Mouse (Mus musculus) c-Kit-positive CD71-positive TER-119-negative erythroid progenitor cells, embryonic 14.5 days (primary cell): ENCODE data around the gene Cyp2j9.
"Not testable (repeated sequence)": the region's sequence is repeated elsewhere in the genome, so short reads cannot be mapped to it uniquely, and the experiment has no call there.

Source experiments
- DNase-seq: peaks from one replicate; pipeline ENCODE4 v3.0.0-alpha.2; 2013; ENCODE audit warnings: low read depth

The Cyp2j9 gene

DNA sequence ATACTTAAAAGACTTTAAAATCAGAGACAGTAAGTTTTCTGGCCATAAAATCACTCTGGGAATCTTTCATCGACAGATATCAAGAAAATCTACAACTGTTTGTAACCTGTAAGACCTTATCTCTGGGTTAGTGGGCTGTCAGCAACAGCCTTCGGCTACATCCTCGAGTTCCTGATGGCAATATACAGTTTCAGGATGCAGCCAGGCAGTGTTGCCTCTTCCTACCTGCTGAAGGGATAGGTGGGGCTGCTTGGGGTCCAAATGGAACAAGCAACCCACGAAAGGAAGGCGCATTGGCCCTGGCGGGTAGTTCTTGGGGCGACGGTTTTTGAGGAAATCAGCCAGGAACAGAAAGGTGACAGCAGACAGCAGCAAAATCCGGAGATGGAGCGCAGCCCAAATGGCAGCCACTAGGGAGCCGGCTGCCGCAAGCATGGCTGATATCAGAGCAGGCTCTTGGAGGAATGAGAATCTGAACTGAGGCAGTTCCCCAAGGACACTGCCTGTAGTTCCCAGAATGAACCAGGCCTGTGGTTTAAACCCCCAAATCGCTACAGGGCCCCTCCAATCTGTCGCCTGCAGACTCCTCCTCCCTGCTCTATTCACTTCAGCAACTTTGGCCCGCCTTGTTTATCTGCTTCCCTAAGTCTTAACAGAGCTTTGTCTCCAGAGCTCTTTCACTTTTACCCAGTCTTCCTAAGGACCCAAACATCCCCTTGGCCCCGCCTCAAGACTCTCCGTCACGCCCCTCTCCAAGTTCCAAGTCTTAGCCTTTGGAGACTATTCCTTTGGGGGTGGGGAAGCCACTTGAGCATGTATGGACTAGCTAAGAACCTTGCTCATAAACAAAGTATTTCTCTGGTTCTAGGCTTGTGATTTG, at the start of gene Cyp2j9:
Gene Cyp2j9, minus strand, starts transcription at position 668 of the 880 bp plus-strand sequence.
- DNase-seq, result no peak

- DNase-seq, result no peak
These were observed 44.1 kb upstream of the Cyp2j9 start for GRCm38 (mm10) chr4:96635455-96635854.

- DNase-seq, result no peak
These were observed 31.1 kb upstream of the Cyp2j9 start for GRCm38 (mm10) chr4:96622474-96622873.

GRCm38 (mm10) chr4:96591791-96592150, 393 bp upstream of the Cyp2j9 start:
- DNase-seq, result no peak

DNA sequence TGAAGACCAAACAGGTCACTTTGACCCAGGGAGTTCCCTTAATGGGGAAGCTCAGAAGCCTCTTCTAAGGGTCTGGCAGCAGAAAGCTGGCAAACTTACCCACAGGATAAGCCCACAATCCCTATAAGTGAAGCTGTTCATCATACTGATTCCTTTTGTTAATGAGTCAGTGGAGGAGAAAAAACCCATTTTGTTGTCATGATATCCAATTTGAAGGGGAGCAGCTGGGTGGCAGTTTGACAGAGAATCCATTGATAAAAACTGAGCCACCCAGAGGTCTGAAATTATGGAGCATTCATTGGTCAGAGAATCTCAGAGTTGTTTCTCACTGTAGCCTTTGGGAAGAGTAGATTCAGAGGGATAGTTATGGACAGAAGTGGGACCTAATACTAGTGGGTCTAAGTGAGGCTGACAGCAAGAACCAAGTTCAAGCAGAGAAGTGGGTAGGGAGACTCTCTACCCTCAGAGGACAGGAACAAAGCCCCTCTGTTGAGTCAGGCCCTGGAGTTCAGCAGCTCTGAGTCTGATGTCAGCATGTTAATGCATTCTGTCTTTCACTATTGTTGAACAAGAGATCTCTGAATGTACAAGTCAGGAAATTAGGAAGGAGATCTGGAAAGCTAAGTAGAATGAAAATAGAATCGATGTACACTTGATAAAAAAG, 9.8 kb downstream of the Cyp2j9 start:
- DNase-seq, result no peak

DNA sequence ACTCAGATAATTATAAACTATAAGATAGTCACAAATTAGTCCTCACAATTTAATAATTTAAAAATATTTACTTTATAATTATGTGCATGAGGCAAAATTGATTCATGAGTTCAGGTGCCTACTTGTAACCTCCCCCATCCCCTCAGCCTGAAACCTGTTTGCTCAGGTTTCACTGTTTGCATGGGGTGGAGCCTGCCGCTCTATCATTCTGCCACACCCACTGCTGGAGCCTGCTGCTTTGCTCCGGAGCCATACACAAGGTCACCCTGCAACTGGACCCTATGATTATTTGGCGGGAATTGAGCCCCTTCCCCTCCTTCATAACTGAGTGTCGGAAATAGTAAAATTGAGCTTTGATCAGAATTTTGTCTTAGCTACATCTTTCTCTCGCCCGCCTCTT, 11.0 kb downstream of the Cyp2j9 start:
- not testable (repeated sequence) for DNase-seq

GRCm38 (mm10) chr4:96569442-96569841, 21.9 kb downstream of the Cyp2j9 start:
- DNase-seq, result no peak

- no peak for DNase-seq
These were observed 23.4 kb downstream of the Cyp2j9 start for GRCm38 (mm10) chr4:96567988-96568387.

- DNase-seq, result no peak
These were observed 25.6 kb downstream of the Cyp2j9 start for GRCm38 (mm10) chr4:96565808-96566207.

- DNase-seq, result no peak
These were observed 30.9 kb downstream of the Cyp2j9 start for GRCm38 (mm10) chr4:96560464-96560863.

GRCm38 (mm10) chr4:96559781-96560180, 31.6 kb downstream of the Cyp2j9 start:
- no peak for DNase-seq

GRCm38 (mm10) chr4:96553133-96553819, 38.1 kb downstream of the Cyp2j9 start, which contains the start of gene Cyp2j6:
TSS of gene Cyp2j6 (minus strand) at chr4:96553661.
- DNase-seq, result no peak

GRCm38 (mm10) chr4:96551619-96552018, 39.8 kb downstream of the Cyp2j9 start:
- no peak for DNase-seq

DNA sequence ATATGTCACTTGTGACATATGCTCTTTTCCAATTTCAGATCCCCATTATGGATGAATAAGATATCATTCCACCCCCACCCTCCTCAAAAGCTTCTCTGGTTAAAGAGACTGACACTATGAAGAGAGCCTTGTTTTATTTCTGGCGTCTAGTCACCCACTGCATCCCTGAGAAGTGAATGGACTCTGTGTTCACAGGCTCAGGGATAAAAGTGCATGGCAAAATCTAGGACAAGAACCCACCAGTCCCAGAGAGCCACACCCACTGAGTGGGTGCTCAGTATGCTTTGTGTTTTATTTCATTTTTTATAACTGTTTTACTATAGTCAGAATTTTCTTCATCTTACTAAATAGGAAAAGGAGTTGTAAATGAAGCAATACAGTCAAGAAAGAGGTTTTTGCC, 45.4 kb downstream of the Cyp2j9 start:
- DNase-seq, result no peak

DNA sequence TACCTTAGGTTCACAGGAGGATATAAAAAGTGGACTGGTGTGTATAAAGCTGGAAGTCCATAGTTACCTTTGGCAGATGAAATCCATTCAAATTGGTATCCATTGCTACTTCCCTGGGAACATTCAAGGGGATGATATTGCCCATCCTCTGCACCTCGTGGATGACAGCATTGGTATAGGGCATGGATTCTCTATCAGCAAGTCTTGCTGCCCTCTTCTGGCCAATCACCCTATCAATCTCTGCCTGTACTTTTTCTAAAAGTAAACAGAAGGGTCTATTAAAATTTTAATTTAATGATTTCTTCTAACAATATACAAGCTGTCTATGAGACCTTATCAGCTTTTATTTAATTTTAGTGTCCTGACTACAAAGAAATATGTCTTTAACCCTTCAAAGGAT, 65.6 kb downstream of the Cyp2j9 start:
- no peak for DNase-seq

DNA sequence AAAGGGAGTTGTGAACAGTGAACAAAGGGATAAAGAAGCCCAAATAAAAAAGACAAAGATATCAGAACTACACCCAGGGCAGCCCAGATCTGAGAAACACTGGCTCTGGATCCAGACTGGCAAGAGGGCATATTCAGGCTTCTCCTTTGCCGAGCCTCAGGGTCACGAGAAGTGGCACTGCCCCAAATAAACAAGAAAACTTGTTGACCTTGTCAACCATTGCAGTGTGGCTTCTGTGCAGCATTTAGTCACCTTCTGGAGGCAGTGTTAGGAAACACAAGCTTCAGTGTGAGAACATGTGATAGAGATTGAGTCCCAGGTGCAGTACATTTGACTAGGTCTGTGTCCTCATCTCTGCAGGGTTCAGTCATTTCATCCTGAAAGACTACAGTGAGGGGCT, 69.1 kb downstream of the Cyp2j9 start:
- DNase-seq, result no peak
